Mouse (Mus musculus) c-Kit-positive CD71-negative TER-119-negative erythroid progenitor cells, embryonic 14.5 days (primary cell): ENCODE measurements at regions not wholly inside any gene's neighbourhood (a gene's known extent, or its start where the extent isn't known, plus 50 kb on each side); places are given as distances from the start of the nearest gene placed in this dataset.
A peak's percentile ranks its signal among the peaks of the same experiment; 100 is the strongest.

ENCODE experiments used
- DNase-seq: peaks from one replicate; pipeline ENCODE4 v3.0.0-alpha.2; 2013; ENCODE audit warnings: low read depth

GRCm38 (mm10) chr15:17569205-17569604, 840.6 kb downstream of the Cdh9 start:
- no peak for DNase-seq

- no peak for DNase-seq
Measured at GRCm38 (mm10) chr15:17588617-17589016, 860.1 kb downstream of the Cdh9 start.

GRCm38 (mm10) chr15:17604402-17604801, 875.8 kb downstream of the Cdh9 start:
- peak; percentile 1 for DNase-seq

GRCm38 (mm10) chr15:17614945-17615344, 886.4 kb downstream of the Cdh9 start:
- no peak for DNase-seq

- no peak for DNase-seq
Measured at GRCm38 (mm10) chr15:17641218-17641617, 912.7 kb downstream of the Cdh9 start.
